Mouse (Mus musculus) embryo, embryonic 11 days (tissue): ENCODE measurements around the gene Adam23.

Experiments used
- DNase-seq: peaks from one replicate; pipeline ENCODE4 v3.0.0-alpha.2; 2015

Gene Adam23

GRCm38 (mm10) chr1:63486646-63487045 is 41.0 kb downstream of the Adam23 start:
- DNase-seq: no peak

- no peak for DNase-seq
These were observed 45.3 kb downstream of the Adam23 start for GRCm38 (mm10) chr1:63491001-63491400.

- DNase-seq: no peak
These were observed 47.6 kb downstream of the Adam23 start for GRCm38 (mm10) chr1:63493325-63493724.

GRCm38 (mm10) chr1:63507386-63507785 is 61.7 kb downstream of the Adam23 start:
- DNase-seq: no peak

GRCm38 (mm10) chr1:63508801-63509200 is 63.1 kb downstream of the Adam23 start:
- DNase-seq: no peak

- DNase-seq: peak; percentile 19
These were observed 65.7 kb downstream of the Adam23 start for GRCm38 (mm10) chr1:63511416-63511815.

- DNase-seq: no peak
These were observed 72.1 kb downstream of the Adam23 start for GRCm38 (mm10) chr1:63517800-63518199.

GRCm38 (mm10) chr1:63518814-63519213 is 73.1 kb downstream of the Adam23 start:
- peak; percentile 12 for DNase-seq

GRCm38 (mm10) chr1:63529901-63530300 is 84.2 kb downstream of the Adam23 start:
- DNase-seq: no peak

- DNase-seq: peak; percentile 47
These were observed 88.7 kb downstream of the Adam23 start for GRCm38 (mm10) chr1:63534271-63534827.

- DNase-seq: no peak
These were observed 94.4 kb downstream of the Adam23 start for GRCm38 (mm10) chr1:63539884-63540613.

GRCm38 (mm10) chr1:63544122-63544521 is 98.4 kb downstream of the Adam23 start:
- DNase-seq: no peak

- peak; percentile 59 for DNase-seq
These were observed 107.3 kb downstream of the Adam23 start for GRCm38 (mm10) chr1:63553039-63553438.

GRCm38 (mm10) chr1:63561772-63562520 is 116.3 kb downstream of the Adam23 start:
- no peak for DNase-seq

GRCm38 (mm10) chr1:63563928-63564327 is 118.2 kb downstream of the Adam23 start:
- DNase-seq: no peak

- DNase-seq: no peak
These were observed 120.8 kb downstream of the Adam23 start for GRCm38 (mm10) chr1:63566501-63566900.

- no peak for DNase-seq
These were observed 121.3 kb downstream of the Adam23 start for GRCm38 (mm10) chr1:63567031-63567430.

GRCm38 (mm10) chr1:63572229-63572628 is 126.5 kb downstream of the Adam23 start:
- no peak for DNase-seq

GRCm38 (mm10) chr1:63573432-63573831 is 127.7 kb downstream of the Adam23 start:
- DNase-seq: peak; percentile 80

- DNase-seq: no peak
These were observed 128.3 kb downstream of the Adam23 start for GRCm38 (mm10) chr1:63573864-63574611.

GRCm38 (mm10) chr1:63576803-63577202 is 131.1 kb downstream of the Adam23 start:
- no peak for DNase-seq

- DNase-seq: no peak
These were observed 133.5 kb downstream of the Adam23 start for GRCm38 (mm10) chr1:63579153-63579552.

GRCm38 (mm10) chr1:63586869-63587268 is 141.2 kb downstream of the Adam23 start:
- no peak for DNase-seq
